Mouse (Mus musculus) lung, postnatal 0 days (tissue): ENCODE measurements around the gene Snapc3.

Experiments used
- CTCF ChIP-seq: IDR thresholded peaks from 2 replicates; pipeline ENCODE4 v1.5.1; 2016; ENCODE audit warnings: antibody characterized with exemption, mild to moderate bottlenecking
- EP300 ChIP-seq: IDR thresholded peaks from 2 replicates; pipeline ENCODE4 v1.6.1; 2016; ENCODE audit warnings: antibody characterized with exemption, mild to moderate bottlenecking, control low read depth

GRCm38 (mm10) chr4:83380266-83380665, 37.3 kb upstream of the Snapc3 start:
- TF ChIP-seq CTCF (no peak), EP300 (no peak)
